Mouse (Mus musculus) testis, adult 2 months (tissue): ENCODE measurements at regions not wholly inside any gene's neighbourhood (a gene's known extent, or its start where the extent isn't known, plus 50 kb on each side); places are given as distances from the start of the nearest gene placed in this dataset.

Source experiments
- H3K27ac ChIP-seq: fragments of 200-500 bp; 2 replicates; pipeline ENCODE4 v1.5.1; 2012; ENCODE audit warnings: low read depth, low read length; ENCODE audit not compliant: control insufficient read depth, insufficient read depth
- H3K27me3 ChIP-seq: fragments of 200-500 bp; 2 replicates; pipeline ENCODE4 v1.6.1; 2012; ENCODE audit warnings: mild to moderate bottlenecking, low read length, moderate library complexity; ENCODE audit not compliant: control insufficient read depth, insufficient read depth
- H3K36me3 ChIP-seq: fragments of 200-500 bp; 2 replicates; pipeline ENCODE4 v1.6.1; 2012; ENCODE audit warnings: mild to moderate bottlenecking, low read length; ENCODE audit not compliant: control insufficient read depth, insufficient read depth
- H3K4me1 ChIP-seq: fragments of 200-500 bp; 2 replicates; pipeline ENCODE4 v1.6.1; 2012; ENCODE audit warnings: low read length; ENCODE audit not compliant: control insufficient read depth, insufficient read depth
- H3K4me3 ChIP-seq: fragments of 200-500 bp; 2 replicates; pipeline ENCODE4 v1.5.1; 2012; ENCODE audit warnings: low read depth, mild to moderate bottlenecking, low read length, moderate library complexity, mixed read lengths; ENCODE audit not compliant: control insufficient read depth
- CTCF ChIP-seq: fragments of 200-500 bp; IDR thresholded peaks from 2 replicates; pipeline ENCODE4 v1.5.1; 2012; ENCODE audit warnings: low read depth, mild to moderate bottlenecking, inconsistent platforms, low read length, moderate library complexity; ENCODE audit not compliant: control insufficient read depth, insufficient read depth, insufficient replicate concordance
- POLR2A ChIP-seq: fragments of 200-500 bp; IDR thresholded peaks from 2 replicates; pipeline ENCODE4 v1.6.1; 2012; ENCODE audit warnings: low read depth, mild to moderate bottlenecking, inconsistent platforms, low read length, moderate library complexity; ENCODE audit not compliant: control insufficient read depth

- Histone ChIP-seq H3K36me3 (no peaks in the 10 kb centered on the region), H3K27ac (no peak overlapping the region), H3K4me1 (no peaks in the 10 kb centered on the region), H3K4me3 (no peak overlapping the region), H3K27me3 (no peaks in the 10 kb centered on the region)
- TF ChIP-seq POLR2A: no peak
These were observed 513.1 kb downstream of the Adam3 start for GRCm38 (mm10) chr8:24212216-24213200.

- Histone ChIP-seq H3K36me3 (no peaks in the 10 kb centered on the region), H3K4me3 (no peak overlapping the region), H3K4me1 (no peaks in the 10 kb centered on the region), H3K27me3 (no peaks in the 10 kb centered on the region), H3K27ac (no peak overlapping the region)
- no peak for TF ChIP-seq CTCF
- TF ChIP-seq POLR2A: no peak
These were observed 514.6 kb downstream of the Adam3 start for GRCm38 (mm10) chr8:24211091-24211490.
